ENCODE assay signal across 9 mouse cellular contexts in genomic region chr5:25704702-25705566, GRCm38 (mm10). TPM values are rescaled to one million over a fixed set of nuclear protein-coding genes. Genes with fewer than 3 reads are reported as not detected.
DNase-seq lines count a peak whose midpoint lies in the region; ATAC-seq lines count a peak whose summit lies in the region.
"Had no signal": no experiment of that assay in that cellular context is flagged by ENCODE, and none has a peak within 500 bp of the region (broad histone marks: within the 10 kb centered on the region; RNA-seq: fewer than 3 reads in every experiment).

No protein-coding gene starts in this region.

- H3K9me3 ChIP-seq in lung, embryonic 16.5 days (ENCODE audit: control insufficient read depth, low read length): no peaks in the 10 kb centered on the region
- H3K9me3 ChIP-seq in embryonic facial prominence, embryonic 13.5 days: 0 out of 2 replicates have a peak, but pooled peaks cover 3% of the 10 kb centered on the region
- no peaks in the 10 kb centered on the region for H3K9me3 ChIP-seq in intestine, embryonic 16.5 days (ENCODE audit: control insufficient read depth, low read length)
- H3K9me3 ChIP-seq in neural tube, embryonic 12.5 days: no peaks in the 10 kb centered on the region

- no peak for DNase-seq in lung, postnatal 4 days
- DNase-seq in cerebellum, postnatal 36 days: no peak
- no peak for DNase-seq in gastrocnemius, postnatal 25 days
- no peak for DNase-seq in gastrocnemius, postnatal 36 days

- no peaks in the 10 kb centered on the region for H3K27me3 ChIP-seq in lung, embryonic 16.5 days (ENCODE audit: control insufficient read depth, insufficient read depth, low read depth, low read length)
- no peaks in the 10 kb centered on the region for H3K27me3 ChIP-seq in embryonic facial prominence, embryonic 13.5 days
- H3K27me3 ChIP-seq in intestine, embryonic 16.5 days (replicated peaks; ENCODE audit: control insufficient read depth, insufficient read depth, low read length): no peaks in the 10 kb centered on the region
- H3K27me3 ChIP-seq in neural tube, embryonic 12.5 days (replicated peaks): no peaks in the 10 kb centered on the region

- H3K4me3 ChIP-seq in lung, embryonic 16.5 days (ENCODE audit: low read length): peak overlapping the region; percentile 87
- H3K4me3 ChIP-seq in embryonic facial prominence, embryonic 13.5 days: peak overlapping the region; percentile 86
- H3K4me3 ChIP-seq in intestine, embryonic 16.5 days (ENCODE audit: low read length): peak overlapping the region; percentile 92
- H3K4me3 ChIP-seq in neural tube, embryonic 12.5 days: peak overlapping the region; percentile 73

- H3K9ac ChIP-seq in lung, embryonic 16.5 days (ENCODE audit: low read length): peak overlapping the region; percentile 89
- peak overlapping the region; percentile 83 for H3K9ac ChIP-seq in embryonic facial prominence, embryonic 13.5 days
- H3K9ac ChIP-seq in intestine, embryonic 16.5 days (ENCODE audit: low read depth, low read length): peak overlapping the region; percentile 89
- peak overlapping the region; percentile 69 for H3K9ac ChIP-seq in neural tube, embryonic 12.5 days

- ATAC-seq in lung, embryonic 16.5 days (ENCODE audit: low read depth): peak; percentile 27
- ATAC-seq in embryonic facial prominence, embryonic 13.5 days (ENCODE audit: insufficient number of reproducible peaks, insufficient read depth, low FRiP score, low TSS enrichment, low read depth): no peak
- peak; percentile 47 for ATAC-seq in intestine, embryonic 16.5 days
- ATAC-seq in neural tube, embryonic 12.5 days (ENCODE audit: low FRiP score, low read depth): peak; percentile 67

- peak overlapping the region; percentile 64; the same call in 1 of the 2 replicates for H3K27ac ChIP-seq in lung, embryonic 16.5 days (ENCODE audit: low read length)
- peak overlapping the region; percentile 77 for H3K27ac ChIP-seq in embryonic facial prominence, embryonic 13.5 days
- H3K27ac ChIP-seq in intestine, embryonic 16.5 days (ENCODE audit: low read length): peak overlapping the region; percentile 66; the same call in 1 of the 2 replicates
- no peak overlapping the region for H3K27ac ChIP-seq in neural tube, embryonic 12.5 days

- peak overlapping the region; percentile 89 for H3K4me2 ChIP-seq in lung, embryonic 16.5 days (ENCODE audit: low read depth, low read length)
- peak overlapping the region; percentile 66 for H3K4me2 ChIP-seq in embryonic facial prominence, embryonic 13.5 days
- H3K4me2 ChIP-seq in intestine, embryonic 16.5 days (ENCODE audit: low read depth, low read length): peak overlapping the region; percentile 84
- peak overlapping the region; percentile 63 for H3K4me2 ChIP-seq in neural tube, embryonic 12.5 days (replicated peaks)

- H3K4me1 ChIP-seq in lung, embryonic 16.5 days (replicated peaks; ENCODE audit: control insufficient read depth, insufficient read depth, low read length): peaks cover 11% of the 10 kb centered on the region
- peaks cover 21% of the 10 kb centered on the region for H3K4me1 ChIP-seq in embryonic facial prominence, embryonic 13.5 days
- H3K4me1 ChIP-seq in intestine, embryonic 16.5 days (ENCODE audit: control insufficient read depth, insufficient read depth, low read length): peaks cover 9% of the 10 kb centered on the region
- H3K4me1 ChIP-seq in neural tube, embryonic 12.5 days: peaks cover 9% of the 10 kb centered on the region

- intact Hi-C loops in gastrocnemius, postnatal 36 days (cut with DNase I): no loop called here

- 15% methylated on average over 19 of the region's 19 CpGs for WGBS in lung, embryonic 16.5 days
- 18% methylated on average over 19 of the region's 19 CpGs for WGBS in embryonic facial prominence, embryonic 13.5 days
- WGBS in intestine, embryonic 16.5 days: 19% methylated on average over 19 of the region's 19 CpGs
- 25% methylated on average over 19 of the region's 19 CpGs for WGBS in neural tube, embryonic 12.5 days

- no peaks in the 10 kb centered on the region; the same call in none of the 2 replicates for H3K36me3 ChIP-seq in lung, embryonic 16.5 days (ENCODE audit: control insufficient read depth, insufficient read depth, low read length)
- peaks cover 9% of the 10 kb centered on the region for H3K36me3 ChIP-seq in embryonic facial prominence, embryonic 13.5 days
- no peaks in the 10 kb centered on the region for H3K36me3 ChIP-seq in intestine, embryonic 16.5 days (ENCODE audit: control insufficient read depth, insufficient read depth, low read length)
- peaks cover 4% of the 10 kb centered on the region for H3K36me3 ChIP-seq in neural tube, embryonic 12.5 days

RNA-seq across cellular contexts. Expression of gene Xrcc2, which starts 0.7 kb away (rescaled TPM):
- 8.6 and 9.4 TPM in 2 replicates for polyA plus RNA-seq in lung, embryonic 16.5 days (2015; fragmentation: Nextera tagmentation; extraction: Ambion mirVana)
- 11.2 and 13.4 TPM in 2 replicates for polyA plus RNA-seq in embryonic facial prominence, embryonic 13.5 days (2015; fragmentation: Nextera tagmentation; extraction: Ambion mirVana)
- polyA plus RNA-seq in intestine, embryonic 16.5 days (2015; fragmentation: Nextera tagmentation; extraction: Ambion mirVana): 4.3 and 4.4 TPM in 2 replicates
- 8.2 TPM in 2 replicates for polyA plus RNA-seq in neural tube, embryonic 12.5 days (2016; fragmentation: Nextera tagmentation; extraction: Ambion mirVana)
- 1 to 10 TPM; 2.4 to 3.2 TPM for total RNA-seq in gastrocnemius, postnatal 25 days (2021)
- 1 to 10 TPM; 2.5 to 2.9 TPM for total RNA-seq in gastrocnemius, postnatal 36 days (2021)

RNA-seq across cellular contexts. Expression of gene Actr3b, which starts 54.9 kb away (rescaled TPM):
- polyA plus RNA-seq in lung, embryonic 16.5 days (2015; fragmentation: Nextera tagmentation; extraction: Ambion mirVana): 2.0 and 2.3 TPM in 2 replicates
- 4.7 and 5.2 TPM in 2 replicates for polyA plus RNA-seq in embryonic facial prominence, embryonic 13.5 days (2015; fragmentation: Nextera tagmentation; extraction: Ambion mirVana)
- polyA plus RNA-seq in intestine, embryonic 16.5 days (2015; fragmentation: Nextera tagmentation; extraction: Ambion mirVana): 1.7 and 2.6 TPM in 2 replicates
- 13.4 and 13.8 TPM in 2 replicates for polyA plus RNA-seq in neural tube, embryonic 12.5 days (2016; fragmentation: Nextera tagmentation; extraction: Ambion mirVana)
- total RNA-seq in gastrocnemius, postnatal 25 days (2021): 1 to 10 TPM in 1 of 2 experiments, under 1 TPM in 1; 0.67 to 1.8 TPM
- total RNA-seq in gastrocnemius, postnatal 36 days (2021): 1 to 10 TPM; 1.7 to 6.6 TPM
- total RNA-seq: hematopoietic stem cell, adult 5-6 weeks had no signal
